Mouse (Mus musculus): ENCODE data around the gene Pinlyp.

DNA sequence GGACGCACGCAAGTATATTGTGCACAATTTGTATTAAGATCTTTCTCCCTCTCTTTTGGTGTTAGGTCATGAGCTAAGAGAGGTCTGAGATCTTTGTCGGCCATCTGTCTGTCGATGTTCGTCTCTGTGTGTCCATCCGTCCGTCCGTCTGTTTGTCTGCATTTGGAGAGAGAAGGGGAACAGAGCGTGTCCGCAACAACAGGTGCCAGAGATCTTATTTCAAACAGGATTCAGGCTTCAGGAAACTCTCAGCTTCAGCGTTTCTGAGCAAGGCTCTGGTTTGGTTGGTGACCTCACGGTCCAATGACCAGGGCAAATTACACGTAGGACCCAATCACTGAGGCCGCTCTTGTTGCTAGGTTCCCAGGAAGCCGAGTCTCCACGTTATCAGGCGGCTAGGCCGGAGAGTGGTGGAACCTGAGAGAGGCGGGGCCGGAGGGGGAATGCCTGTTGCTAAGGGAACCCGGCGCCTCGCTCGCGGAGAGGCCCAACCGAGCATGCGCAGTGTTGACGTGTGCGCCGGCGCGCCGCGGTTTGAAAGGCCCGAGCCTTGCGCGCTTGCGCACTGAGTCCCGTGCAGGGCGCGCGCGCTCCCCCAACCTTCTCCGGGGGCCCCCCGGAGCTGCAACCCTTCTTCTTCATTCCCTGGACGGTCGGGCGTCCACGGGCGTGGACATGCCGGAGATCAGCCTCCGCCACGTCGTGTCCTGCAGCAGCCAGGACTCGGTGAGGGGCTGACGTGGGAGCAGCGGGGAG is 894 bp upstream of the Pinlyp start:
- TF ChIP-seq CTCF (IDR thresholded peaks at IDR 0.05; ENCODE audit: low read depth), result no peak
- TF ChIP-seq EP300 (optimal IDR thresholded peaks at IDR 0.05), result no peak
